Mouse (Mus musculus): ENCODE data around the gene Efcab12.

The Efcab12 gene

DNA sequence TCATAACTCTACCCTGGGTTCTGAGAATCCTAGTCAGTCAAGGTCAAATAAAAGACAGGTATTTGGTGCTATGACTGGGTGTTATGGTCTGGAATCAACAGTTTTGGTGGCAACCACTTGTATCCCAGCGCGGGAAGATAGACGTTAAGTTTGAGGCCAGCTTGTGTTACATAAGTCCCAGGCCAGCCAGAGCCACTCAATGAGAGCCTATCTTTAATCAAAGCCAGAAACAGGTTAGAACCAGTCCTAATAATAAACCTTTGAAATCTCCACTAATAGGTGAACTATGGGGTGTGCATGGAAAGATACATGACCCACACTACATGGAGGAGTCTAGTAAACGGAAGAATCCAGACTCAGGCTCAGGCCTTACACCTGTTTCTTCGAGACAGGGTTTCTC, 533 bp upstream of the Efcab12 start:
- no peak for DNase-seq

DNA sequence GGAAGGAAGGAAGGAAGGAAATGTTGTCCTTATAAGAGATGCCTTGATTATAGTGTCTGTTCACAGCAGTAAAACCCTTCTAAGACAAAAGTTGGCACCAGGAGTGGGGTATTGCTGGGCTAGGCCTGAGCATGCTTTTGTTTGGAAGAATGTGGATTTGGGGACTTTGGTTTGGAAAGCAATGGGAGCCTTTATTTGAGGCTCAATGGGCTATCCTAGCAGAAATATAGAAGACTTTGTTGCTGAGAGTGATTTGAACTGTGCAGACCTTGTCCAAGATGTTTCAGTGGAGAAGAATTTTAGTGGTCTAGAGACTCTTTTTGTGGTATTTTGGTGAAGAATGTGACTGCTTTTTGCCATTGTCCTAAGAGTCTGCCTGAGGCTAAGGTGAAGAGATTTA, 4.4 kb downstream of the Efcab12 start:
- no peak for DNase-seq

DNA sequence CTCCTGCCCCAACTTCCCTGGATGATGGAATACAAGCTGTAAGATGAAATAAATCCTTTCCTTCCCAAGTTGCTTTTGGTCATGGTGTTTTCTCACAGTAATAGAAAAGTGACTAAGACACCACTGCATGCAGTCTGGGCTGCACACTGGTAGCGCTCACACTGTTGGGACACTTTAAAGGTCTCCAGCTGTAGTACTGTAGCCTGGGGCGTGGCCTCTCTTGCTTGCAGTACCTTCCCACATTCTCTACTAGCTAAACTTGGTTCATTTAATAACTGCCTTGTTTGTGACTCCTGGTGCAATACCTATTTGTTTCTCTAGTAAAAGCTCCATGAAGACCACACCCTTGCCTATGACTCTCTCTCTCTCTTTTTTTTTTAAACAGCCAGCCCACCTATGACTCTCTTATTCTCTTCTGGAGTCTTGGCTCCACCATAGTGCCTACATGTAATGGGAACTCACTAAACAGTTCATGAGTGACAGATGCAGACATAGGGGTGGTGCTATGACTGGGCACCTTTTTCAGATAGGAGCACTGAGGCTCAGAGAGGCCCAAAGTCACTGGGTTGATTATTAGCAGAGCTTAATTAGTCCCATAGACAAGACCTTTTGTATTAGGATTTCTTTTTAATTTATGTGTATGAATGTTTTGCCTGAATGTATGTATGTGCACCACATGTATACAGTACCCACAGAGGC, 5.9 kb downstream of the Efcab12 start:
- no peak for DNase-seq

DNA sequence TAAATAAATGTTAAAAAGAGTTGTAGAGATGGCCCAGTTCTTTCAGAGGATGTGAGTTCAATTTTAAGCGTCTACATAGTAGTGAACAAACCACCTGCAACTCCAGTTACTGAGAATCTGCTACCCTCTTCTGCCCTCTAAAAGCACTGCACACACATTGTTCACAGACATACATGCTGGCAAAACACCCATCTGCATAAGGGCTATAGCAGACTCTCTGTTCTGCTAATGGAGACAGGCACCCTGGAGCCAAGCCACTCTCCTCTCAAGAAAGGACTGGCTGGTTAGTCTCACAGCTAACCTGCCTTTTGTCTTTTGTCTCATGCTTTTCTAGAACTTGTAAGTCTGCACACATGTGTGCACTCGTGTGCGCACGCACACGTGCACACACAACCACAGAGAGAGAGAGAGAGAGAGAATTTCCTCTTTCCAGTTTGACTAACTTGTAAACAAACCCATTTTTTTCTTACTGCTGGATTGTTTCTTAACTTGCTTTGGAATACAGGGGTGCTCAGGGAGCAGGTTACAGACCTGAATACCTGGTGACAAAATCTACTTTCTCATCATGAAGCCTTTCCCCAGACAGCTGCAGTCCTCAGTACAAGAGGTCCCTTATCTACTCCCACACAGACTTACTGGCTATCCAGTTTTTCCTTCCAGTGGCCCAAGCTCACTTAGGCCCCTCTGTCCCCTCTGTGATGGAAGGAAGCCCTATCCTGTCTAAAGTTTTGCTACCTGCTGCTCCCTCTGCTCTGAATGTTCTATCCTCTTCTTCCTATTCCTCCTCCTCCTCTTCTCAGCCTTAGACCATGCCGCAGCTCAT, 7.2 kb downstream of the Efcab12 start:
- DNase-seq: no peak

DNA sequence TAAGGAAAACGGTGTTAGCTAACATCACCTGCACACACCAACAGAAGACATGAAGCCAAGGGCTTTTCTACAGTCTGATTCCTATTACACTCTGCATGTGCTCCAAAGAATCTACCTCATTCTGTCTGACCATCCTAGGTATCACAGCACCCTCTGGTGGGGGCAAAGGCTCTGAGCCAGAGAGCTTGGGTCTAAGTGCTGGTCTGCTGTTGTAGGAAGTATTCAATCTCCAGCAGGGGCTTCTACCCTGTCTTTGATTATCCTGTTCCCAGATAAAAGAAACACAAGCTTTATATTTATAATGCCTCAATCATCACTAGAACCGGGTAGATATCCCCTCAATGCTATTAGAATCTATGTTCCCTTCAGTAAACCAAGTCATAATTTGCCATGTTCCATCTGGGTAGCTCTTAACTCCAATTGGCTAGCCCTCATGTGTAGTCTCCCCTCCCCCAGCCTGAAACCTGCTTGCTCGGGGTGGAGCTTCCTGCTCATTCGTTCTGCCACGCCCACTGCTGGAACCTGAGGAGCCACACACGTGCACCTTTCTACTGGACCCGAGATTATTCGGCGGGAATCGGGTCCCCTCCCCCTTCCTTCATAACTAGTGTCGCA, 14.3 kb downstream of the Efcab12 start:
- DNase-seq: peak; percentile 51 to 69

DNA sequence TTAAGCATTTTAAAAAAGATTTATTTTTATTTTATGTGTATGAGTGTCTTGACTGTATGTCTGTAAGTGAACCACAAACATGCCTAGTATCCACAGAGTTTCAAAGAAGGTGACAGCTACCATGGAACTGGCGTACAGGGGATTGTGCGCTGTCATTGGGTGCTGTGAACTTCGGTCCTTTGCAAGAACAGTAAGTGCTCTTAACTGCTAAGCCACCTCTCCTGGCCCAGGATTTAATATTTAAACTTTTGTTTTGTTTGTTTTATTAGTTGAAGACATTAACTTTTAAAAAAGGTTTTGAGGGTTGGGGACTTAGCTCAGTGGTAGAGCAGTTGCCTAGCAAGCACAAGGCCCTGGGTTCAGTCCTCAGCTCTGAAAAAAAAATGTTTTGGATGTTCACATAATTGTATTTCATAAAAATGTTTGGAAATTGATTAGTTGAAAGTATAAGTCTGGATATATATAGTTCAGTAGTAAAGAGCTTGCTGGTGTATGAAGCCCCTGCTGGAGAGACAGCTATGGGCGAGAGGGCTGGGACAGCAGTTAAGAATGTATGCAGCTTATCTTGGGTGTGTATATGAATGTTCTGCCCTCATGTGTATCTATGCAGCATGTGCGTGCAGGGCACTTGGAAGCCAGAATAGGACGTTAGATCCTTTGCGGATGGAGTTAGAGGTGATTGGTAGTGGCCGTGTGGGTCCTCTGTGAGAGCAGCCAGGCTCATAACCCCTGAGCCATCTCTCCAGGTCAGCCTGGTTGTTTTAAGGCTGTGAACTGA, 16.8 kb downstream of the Efcab12 start:
- no peak for DNase-seq

DNA sequence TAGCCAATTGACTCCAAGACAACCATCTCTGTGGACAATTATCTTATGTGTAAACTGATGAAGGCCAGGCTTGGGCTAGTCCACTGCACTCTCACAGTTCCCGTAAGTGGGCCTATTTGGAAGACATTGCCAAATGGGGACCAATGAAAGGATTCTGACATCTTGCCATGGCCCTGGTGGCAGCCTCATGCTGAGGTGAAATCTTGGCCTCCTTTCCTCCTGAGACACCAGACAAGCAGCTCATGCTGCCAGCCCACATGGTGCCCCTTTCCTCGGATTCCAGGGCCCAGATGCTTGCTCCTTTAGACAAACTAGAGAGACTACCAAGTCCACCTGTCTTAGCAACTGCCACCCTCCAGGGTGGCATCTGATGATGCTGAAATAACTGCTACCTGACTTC, 20.1 kb downstream of the Efcab12 start:
- peak; percentile 20 to 33 for DNase-seq

DNA sequence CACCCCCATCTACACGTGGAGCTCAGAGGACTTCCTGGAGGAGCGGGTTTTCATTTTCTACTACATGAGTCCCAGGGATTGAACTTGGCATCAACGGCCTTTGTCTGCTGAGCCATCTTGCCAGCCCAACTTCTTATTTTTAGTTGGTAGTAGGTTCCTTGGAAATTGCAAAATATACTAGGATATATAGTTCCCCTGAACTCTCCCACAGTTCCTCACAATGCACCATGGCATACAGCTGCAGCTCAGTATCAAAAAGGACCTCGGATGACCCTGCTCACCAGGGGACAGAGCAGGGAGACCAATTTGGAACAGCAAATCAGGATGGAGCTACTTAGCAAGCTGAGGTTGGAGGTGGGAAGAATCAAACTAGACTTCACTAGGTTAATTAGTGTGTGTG, 23.2 kb downstream of the Efcab12 start:
- DNase-seq: no peak

DNA sequence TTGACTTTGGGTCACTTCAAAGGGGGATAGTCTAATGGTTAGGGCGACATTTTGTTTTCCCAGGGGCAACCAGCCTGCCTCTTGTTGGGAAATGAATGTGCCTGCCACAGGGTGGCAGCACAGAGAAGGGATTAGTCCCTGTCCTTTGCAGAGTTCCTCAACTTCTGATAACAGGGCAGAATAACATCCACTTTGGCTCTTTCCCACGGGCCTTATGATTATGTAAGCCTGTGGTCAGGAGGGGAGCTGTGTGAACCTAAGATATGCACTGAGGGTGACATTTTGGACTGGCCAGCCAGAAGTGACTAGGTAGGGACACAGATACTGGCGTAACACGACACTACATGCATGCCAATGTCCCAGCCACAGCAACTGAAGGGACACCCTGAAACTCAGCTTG, 24.1 kb downstream of the Efcab12 start:
- peak; percentile 60 to 70 for DNase-seq

DNA sequence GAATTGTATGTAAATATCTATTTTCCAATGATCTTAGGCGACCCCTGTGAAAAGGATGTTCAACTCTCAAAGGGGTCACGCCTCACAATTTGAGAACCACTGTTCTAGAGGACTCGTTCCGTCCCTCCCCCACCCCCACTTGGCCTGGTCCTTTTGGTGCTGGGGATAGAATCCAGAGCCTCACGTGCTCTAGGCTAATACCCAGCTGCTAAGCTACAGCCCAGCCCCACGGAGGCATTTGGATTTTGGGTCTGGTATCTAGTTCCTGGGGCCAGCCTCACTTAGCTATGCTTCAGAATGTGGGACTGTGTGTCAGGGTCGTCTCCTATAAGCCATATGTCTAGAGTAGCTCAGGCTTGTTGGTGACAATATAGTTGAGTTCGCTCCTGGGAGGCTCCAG, 26.6 kb downstream of the Efcab12 start:
- DNase-seq: no peak

DNA sequence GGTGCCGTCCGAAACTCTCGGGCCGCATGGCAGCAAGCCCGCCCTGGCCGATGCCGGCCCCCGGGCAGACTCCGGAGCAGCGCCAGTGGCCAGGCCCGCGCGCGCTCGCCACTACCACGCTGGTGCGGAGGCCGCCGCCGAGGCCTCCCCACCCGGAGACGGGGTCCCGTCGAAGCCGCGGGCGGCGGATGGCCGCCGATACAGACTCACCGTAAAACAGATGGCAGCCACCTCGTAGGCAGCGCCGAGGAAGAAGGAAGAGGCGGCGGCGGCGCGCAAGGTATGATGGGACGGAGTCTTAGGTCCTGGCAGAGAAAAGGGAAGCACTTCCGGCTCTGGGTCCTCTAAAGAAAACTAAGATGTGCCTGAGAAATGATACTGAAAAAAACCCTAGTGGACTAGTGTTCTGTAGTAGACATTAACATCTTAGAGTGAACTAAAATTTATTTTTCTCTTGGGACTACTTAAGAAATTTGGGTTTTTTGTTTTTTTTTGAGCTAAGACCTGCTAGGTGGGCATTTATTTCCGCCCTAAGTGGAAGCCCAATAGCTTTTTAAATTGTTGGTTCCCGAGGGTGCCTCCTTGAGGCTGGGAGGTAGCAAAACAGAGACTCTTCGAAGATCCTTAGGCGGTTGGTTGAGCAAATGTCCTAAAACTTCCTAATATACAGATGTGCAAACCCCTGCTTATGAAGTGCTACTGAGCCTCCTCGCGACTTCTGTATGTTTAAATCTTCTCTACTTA, 29.6 kb downstream of the Efcab12 start, which contains the start of gene Rpl32:
TSS of gene Rpl32 (minus strand) at position 260 of the 744 bp plus-strand sequence.
- peak; percentile 89 to 90 for DNase-seq

DNA sequence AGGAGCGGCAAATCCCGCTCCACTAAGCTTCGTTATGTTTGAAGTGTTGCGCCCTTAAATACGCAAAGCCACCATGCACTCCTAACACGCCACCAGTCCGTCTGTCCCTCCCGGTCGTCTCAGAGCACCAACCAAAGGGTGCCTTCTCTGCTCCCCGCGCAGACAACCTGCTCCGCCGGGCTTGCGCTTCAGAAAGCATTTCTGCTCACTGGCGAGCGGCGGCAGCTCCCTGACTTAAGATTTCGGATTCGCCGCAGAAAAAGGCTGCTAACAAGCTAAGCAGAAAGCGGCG, 30.1 kb downstream of the Efcab12 start:
- no peak for DNase-seq

DNA sequence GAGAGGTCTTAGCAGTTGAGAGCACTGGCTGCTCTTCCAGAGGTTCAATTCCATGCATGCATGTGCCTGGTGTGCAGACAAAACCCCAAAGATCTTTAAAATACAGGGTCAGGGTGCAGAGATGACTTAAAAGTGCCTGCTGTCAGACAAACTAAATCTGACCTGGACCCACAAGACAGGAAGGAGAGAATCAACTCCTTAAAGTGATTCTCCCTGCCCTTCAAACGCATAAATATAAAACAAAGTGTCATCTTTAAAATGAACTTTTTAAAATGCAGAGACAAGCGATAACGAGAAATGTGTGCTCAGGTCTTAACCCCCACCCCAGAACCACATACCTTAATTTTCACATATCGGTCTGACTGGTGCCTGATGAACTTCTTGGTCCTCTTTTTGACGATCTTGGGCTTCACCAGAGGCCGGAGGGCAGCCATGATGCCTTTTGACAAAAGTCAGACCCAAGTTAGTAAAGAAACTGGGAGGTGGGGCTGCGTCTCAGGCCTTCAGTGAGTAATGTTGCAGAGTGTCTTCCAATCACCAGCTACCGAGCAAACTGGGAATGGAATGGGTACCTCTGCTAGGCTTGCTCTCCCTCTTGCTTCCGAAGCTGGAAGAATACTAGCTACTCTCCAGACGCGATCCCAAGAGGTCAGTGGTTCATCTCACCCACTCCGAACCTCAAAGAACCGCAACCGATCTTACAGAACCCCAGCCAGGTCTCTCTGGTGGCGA, 30.6 kb downstream of the Efcab12 start:
- DNase-seq: no peak

DNA sequence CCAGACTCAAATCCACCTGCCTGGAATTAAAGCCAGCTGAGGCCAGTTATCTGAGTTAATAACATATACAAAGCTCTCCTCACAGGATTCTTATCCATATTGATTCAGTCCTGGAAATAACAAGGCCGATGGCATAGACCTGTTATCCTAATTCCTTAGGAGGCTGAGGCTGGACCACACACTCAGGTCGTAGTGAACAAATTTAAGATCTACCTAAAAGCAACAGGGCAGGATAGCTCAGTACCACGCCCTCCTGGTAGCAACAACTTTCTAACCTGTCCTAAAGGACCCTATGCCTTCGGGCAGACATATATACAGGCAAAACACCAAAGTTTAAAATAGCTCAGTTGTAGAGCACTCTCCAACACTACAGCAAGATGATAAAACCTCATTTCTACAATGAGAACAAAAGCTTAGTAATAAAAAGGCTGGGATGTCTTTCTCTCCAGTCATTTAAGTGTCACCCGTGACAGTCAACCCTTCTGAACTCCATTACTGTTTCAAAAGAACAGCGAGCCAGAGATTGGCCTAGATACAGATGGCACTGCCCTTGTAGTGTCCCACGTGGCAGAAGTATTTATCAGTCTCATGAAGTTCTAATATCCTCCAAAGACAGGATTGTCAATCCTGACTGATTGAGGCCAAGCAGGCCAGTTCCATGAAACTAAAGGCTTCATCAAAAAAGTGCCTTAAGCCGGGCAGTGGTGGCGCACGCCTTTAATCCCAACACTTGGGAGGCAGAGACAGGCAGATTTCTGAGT, 33.6 kb downstream of the Efcab12 start:
- no peak for DNase-seq

DNA sequence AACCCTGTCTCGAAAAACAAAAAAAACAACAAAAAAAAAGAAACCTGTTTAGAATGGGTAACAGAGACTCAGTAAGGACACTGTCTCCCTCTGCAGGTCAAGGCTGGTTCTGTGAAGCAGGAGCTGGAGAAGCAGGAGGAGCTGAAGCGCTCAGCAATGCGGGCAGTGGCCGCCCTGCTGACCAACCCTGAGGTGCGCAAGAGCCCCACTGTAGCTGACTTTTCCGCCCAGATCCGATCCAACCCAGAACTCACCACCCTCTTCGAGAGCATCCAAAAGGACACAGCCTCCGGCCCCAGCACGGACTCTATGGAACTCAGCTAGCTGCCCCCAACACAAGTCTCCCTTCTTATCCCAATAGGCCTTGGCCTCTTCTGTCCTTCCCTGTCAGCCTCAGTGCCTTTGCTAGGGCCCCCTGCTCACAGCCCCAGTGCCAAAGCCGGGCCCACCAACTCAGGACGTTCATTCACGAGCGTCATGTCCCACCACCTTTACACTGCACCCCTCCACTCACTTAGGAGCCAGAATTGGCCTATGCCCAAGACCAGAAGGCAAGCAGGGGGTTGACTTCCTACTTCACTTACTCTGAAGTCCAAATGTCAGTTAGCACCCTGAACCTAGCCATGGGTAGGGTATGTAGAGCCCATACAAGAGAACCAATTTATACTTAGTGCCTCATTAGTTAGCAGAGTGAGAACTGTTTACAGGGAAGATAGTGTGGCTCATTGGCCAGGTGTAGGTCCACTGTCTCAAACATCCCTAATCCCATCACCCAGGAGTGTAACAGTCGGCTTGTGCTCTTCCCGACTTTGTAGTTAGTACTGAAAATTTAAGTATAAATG, 34.5 kb downstream of the Efcab12 start:
- DNase-seq: peak; percentile 80 to 90

DNA sequence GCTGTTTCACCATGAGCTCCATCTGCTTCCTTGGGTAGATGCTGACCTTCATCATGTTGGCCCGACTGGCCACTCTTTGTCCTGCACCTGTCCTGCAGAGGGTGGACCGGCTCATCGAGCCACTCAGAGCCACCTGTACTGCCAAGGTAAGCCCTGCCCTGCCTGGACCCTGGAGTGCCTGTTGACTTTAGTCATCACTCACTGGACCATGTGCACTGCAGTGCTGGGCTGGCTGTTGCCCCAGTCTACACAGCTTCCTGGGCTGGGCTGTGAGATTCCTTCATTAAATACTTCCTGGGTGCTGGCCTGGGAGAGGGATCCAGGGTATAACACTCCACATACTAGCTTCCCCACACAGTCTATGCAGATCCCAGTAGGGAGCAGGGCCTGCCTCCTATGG, 36.4 kb downstream of the Efcab12 start:
- DNase-seq: no peak

DNA sequence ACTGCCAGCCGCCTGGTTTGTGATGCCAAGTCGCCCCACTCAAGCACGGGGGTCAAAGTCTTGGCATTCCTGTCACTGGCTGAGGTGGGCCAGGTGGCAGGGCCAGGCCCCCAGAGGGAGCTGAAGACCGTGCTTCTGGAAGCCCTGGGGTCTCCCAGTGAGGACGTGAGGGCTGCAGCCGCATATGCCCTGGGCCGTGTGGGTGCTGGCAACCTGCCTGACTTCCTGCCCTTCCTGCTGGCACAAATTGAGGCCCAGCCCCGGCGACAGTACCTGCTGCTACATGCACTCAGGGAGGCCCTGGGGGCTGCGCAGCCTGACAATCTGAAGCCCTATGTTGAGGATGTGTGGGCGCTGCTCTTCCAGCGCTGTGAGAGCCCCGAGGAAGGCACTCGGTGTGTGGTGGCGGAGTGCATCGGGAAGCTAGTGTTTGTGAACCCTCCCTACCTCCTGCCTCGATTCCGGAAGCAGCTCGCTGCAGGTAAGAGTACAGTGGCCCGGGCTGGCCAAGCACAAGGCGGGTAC, 45.5 kb downstream of the Efcab12 start:
- DNase-seq: peak in 1 of 2 experiments; percentile 74

DNA sequence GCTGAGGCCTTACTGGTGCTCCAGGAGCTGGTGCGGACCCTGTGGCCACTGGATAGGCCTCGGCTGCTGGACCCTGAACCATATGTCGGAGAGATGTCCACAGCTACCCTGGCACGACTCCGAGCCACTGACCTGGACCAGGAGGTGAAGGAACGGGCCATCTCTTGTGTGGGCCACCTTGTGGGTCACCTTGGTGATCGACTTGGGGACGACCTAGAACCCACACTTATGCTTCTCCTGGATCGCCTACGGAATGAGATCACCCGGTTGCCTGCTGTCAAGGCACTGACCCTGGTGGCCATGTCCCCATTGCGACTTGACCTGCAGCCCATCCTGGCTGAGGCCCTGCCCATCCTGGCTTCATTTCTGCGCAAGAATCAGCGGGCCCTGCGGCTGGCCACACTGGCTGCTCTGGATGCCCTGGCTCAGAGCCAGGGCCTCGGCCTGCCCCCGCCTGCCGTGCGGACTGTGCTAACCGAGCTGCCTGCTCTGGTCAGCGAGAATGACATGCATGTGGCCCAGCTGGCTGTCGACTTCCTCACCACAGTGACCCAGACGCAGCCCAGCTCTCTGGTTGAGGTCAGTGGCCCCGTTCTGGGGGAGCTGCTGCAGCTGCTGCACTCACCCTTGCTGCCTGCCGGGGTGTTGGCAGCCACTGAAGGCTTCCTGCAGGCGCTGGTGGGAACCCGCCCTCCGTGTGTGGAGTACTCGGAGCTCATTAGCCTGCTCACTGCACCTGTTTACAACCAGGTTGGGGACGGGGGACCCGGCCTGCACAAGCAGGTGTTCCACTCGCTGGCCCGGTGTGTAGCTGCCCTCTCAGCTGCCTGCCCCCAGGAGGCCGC, 46.1 kb downstream of the Efcab12 start:
- peak; percentile 68 to 73 for DNase-seq

DNA sequence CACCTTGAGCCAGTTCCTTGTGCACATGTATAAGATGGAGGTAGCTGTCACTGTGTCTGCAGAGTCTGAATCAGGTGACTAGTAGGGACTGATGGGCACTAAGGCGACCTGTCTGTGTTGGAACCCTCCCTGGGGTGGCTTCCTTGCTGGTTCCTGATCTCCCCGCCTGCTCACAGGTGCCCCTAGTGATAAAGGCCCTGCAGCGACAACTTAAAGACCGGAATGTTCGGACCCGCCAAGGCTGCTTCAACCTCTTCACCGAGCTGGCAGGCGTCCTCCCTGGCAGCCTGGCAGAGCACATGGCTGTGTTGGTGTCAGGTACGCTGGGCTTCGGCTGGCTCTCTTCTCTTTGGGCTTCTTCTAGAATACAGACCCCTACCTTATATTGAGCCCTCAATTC, 47.2 kb downstream of the Efcab12 start:
- DNase-seq: peak; percentile 26 to 43

Measured in cerebellum, postnatal 14 days (tissue).